Mouse (Mus musculus) myocyte (in vitro differentiated cells): Measurements from ENCODE around the gene Cracr2b. TPM values are rescaled to one million over a fixed set of nuclear protein-coding genes. Genes with fewer than 3 reads are reported as not detected.

ENCODE experiments used
- H3K27me3 ChIP-seq: one replicate; pipeline ENCODE4 v1.6.1; 2011; ENCODE audit not compliant: control insufficient read depth, insufficient read depth, insufficient read length
- H3K36me3 ChIP-seq: one replicate; pipeline ENCODE4 v1.6.1; 2011; ENCODE audit not compliant: control insufficient read depth, insufficient read depth
- H3K4me2 ChIP-seq: one replicate; pipeline ENCODE4 v1.6.1; 2011; ENCODE audit warnings: low read depth, control low read depth
- H3K4me3 ChIP-seq: one replicate; pipeline ENCODE4 v1.5.1; 2011; ENCODE audit warnings: mild to moderate bottlenecking, control low read depth, moderate library complexity
- H3K79me2 ChIP-seq: one replicate; pipeline ENCODE4 v1.6.1; 2011; ENCODE audit not compliant: control insufficient read depth, insufficient read depth
- H3ac ChIP-seq: one replicate; pipeline ENCODE4 v1.6.1; 2011; ENCODE audit not compliant: control insufficient read depth, insufficient read length
- CEBPB ChIP-seq: IDR thresholded peaks from 2 replicates; pipeline ENCODE4 v1.6.1; 2011; ENCODE audit warnings: mild to moderate bottlenecking, moderate library complexity; ENCODE audit not compliant: poor library complexity, insufficient read depth, severe bottlenecking
- E2F4 ChIP-seq: IDR thresholded peaks from one replicate; pipeline ENCODE4 v1.6.1; 2011; ENCODE audit warnings: mild to moderate bottlenecking, control low read depth, moderate library complexity; ENCODE audit not compliant: insufficient read depth
- MAX ChIP-seq: IDR thresholded peaks from one replicate; pipeline ENCODE4 v1.6.1; 2011; ENCODE audit warnings: low read depth, mild to moderate bottlenecking, control low read depth
- MYOD1 ChIP-seq, 3 experiments: IDR thresholded peaks; one replicate each; pipeline ENCODE4 v1.6.1; 2011; ENCODE audit warnings: control low read depth in 2 of 3, low read depth in 2 of 3, mild to moderate bottlenecking in 2 of 3, moderate library complexity in 1 of 3; ENCODE audit not compliant: insufficient read length in 2 of 3, control insufficient read depth in 1 of 3
- MYOG ChIP-seq, 3 experiments: IDR thresholded peaks; one replicate each; pipeline ENCODE4 v1.6.1; 2011; ENCODE audit warnings: control low read depth in 2 of 3, low read depth in 2 of 3, mild to moderate bottlenecking in 2 of 3; ENCODE audit not compliant: insufficient read length in 2 of 3, control insufficient read depth in 1 of 3, insufficient read depth in 1 of 3
- POLR2A ChIP-seq: IDR thresholded peaks from one replicate; pipeline ENCODE4 v1.6.1; 2011; ENCODE audit warnings: low read depth, mild to moderate bottlenecking, control low read depth, moderate library complexity; ENCODE audit not compliant: insufficient read length
- POLR2AphosphoS2 ChIP-seq: IDR thresholded peaks from one replicate; pipeline ENCODE4 v1.6.1; 2011; ENCODE audit warnings: low read depth, control low read depth; ENCODE audit not compliant: insufficient read length
- REST ChIP-seq: IDR thresholded peaks from one replicate; pipeline ENCODE4 v1.6.1; 2011; ENCODE audit warnings: mild to moderate bottlenecking, control low read depth, moderate library complexity; ENCODE audit not compliant: insufficient read depth, insufficient read length
- SRF ChIP-seq: IDR thresholded peaks from one replicate; pipeline ENCODE4 v1.6.1; 2011; ENCODE audit warnings: low read depth; ENCODE audit not compliant: control insufficient read depth, insufficient read length
- TCF12 ChIP-seq: IDR thresholded peaks from one replicate; pipeline ENCODE4 v1.6.1; 2011; ENCODE audit warnings: mild to moderate bottlenecking, control low read depth; ENCODE audit not compliant: poor library complexity, insufficient read depth, severe bottlenecking
- TCF3 ChIP-seq: IDR thresholded peaks from one replicate; pipeline ENCODE4 v1.6.1; 2011; ENCODE audit warnings: low read depth, control low read depth; ENCODE audit not compliant: insufficient read length
- USF1 ChIP-seq: IDR thresholded peaks from one replicate; pipeline ENCODE4 v1.6.1; 2011; ENCODE audit warnings: low read depth, mild to moderate bottlenecking, control low read depth, moderate library complexity
- polyA plus RNA-seq: library from polyadenylated mRNA; unstranded; fragments of >200 nt; fragmentation: generic; extraction: Trizol; gene quantifications from one replicate; pipeline ENCODE4 v1.2.1, GENCODE M21; 2012; ENCODE audit warnings: missing spikeins

Gene Cracr2b
- polyA plus RNA-seq, 1 experiment: 2.4 TPM

DNA sequence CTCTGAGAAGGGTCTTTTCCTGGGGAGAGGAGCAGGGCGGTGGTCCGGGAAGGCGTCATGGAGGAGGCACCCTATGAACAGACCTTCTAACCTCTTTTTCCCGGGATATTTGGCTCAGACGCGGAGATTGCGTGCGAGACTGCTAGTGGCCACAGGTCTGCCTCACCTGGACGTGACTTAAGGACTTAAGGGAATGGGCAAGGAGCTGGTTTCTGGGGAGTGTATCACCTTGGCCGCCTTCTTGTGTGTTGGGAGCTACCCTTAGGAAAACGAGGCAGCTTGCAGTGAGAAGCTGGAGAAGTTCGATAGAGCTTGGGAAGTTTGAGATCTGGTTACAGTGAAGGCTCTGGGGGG is 14.9 kb downstream of the Cracr2b start:
- Histone ChIP-seq H3K27me3 (no peaks in the 10 kb centered on the region), H3K36me3 (peaks cover 16% of the 10 kb centered on the region), H3K79me2 (peaks cover 67% of the 10 kb centered on the region), H3K4me3 (peak overlapping the region; percentile 80), H3K4me2 (peak overlapping the region; percentile 95), H3ac (peak overlapping the region; percentile 72)
- TF ChIP-seq USF1 (no peak), REST (no peak), TCF3 (no peak), MYOD1 (IDR thresholded peaks at IDR 0.05; ENCODE audit: control insufficient read depth in 1 of 3, insufficient read length in 2 of 3, low read depth in 2 of 3) (no peak), POLR2A (no peak)

DNA sequence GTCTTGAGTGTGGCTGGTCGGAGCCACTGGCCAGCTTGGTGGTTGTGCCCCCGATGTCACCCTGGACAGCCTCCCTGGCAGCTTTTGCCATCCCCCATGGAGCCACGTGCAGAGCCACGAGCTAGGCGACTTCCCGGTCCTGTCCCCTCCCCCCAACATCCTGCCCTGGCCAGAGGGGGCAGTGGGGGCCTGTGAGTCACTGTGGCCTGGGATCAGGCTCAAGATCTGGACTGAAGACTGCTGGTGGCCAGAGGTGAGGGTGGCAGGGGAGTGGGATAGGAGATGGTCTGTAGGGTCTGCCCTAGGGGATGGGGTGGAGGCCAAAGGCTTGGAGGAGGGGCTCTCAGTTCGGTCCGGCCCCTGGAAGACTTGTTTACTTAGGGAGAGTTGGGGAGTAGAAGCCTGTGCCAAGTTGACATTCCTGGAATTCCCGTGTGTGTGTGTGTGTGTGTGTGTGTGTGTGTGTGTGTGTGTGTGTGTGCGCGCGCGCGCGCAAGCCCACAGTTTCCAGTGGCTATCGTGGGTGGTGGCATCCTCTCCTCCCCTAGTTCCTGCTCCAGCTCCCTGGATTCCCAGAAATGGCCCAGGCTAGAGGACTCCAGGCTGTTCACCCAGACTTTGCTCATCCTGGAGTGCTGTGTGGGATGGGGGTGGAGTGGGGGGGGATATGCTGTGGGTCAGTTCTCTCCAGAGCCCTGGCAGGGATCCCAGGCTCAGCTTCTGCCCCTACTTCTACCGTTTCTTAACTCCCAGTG is 15.5 kb downstream of the Cracr2b start:
- peak in 1 of 3 experiments; percentile 49 for TF ChIP-seq MYOG (IDR thresholded peaks at IDR 0.05; ENCODE audit: control insufficient read depth in 1 of 3, insufficient read depth in 1 of 3, insufficient read length in 2 of 3, low read depth in 2 of 3)
- TF ChIP-seq USF1: no peak
- no peak for TF ChIP-seq TCF12
- no peak for TF ChIP-seq CEBPB
- TF ChIP-seq E2F4: no peak
- TF ChIP-seq MAX: no peak
- no peak for TF ChIP-seq SRF
- no peak for TF ChIP-seq POLR2AphosphoS2
- TF ChIP-seq MYOD1 (IDR thresholded peaks at IDR 0.05; ENCODE audit: control insufficient read depth in 1 of 3, insufficient read length in 2 of 3, low read depth in 2 of 3): peak in 1 of 3 experiments; percentile 16
- TF ChIP-seq POLR2A: peak; percentile 47
- no peak for TF ChIP-seq TCF3
- TF ChIP-seq REST: no peak
- H3K36me3 ChIP-seq: peaks cover 11% of the 10 kb centered on the region
- peaks cover 68% of the 10 kb centered on the region for H3K79me2 ChIP-seq
- H3ac ChIP-seq: peak overlapping the region; percentile 72
- peak overlapping the region; percentile 95 for H3K4me2 ChIP-seq
- H3K27me3 ChIP-seq: no peaks in the 10 kb centered on the region
- H3K4me3 ChIP-seq: peak overlapping the region; percentile 80

DNA sequence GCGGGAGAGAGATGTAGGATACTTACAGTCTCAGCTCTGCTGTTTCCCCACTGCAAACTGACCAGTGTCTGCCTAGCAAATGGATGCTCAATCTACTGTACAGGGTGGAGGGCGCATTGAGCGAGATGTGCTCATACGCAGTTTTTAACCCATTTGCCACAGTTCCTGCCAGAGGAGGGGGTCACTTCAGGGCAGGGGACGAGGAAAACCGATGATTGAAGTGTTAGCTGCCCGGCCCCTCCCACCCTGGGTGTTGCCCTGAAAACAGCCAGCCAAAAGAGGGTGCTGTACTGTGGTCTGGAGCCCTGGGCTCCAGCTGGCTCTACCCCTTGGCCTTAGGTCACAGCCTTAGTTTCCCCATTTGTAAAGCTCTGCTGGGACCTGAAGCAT is 16.1 kb downstream of the Cracr2b start:
- Histone ChIP-seq H3K4me2 (peak overlapping the region; percentile 95), H3K79me2 (peaks cover 67% of the 10 kb centered on the region), H3ac (peak overlapping the region; percentile 72), H3K36me3 (peaks cover 9% of the 10 kb centered on the region), H3K27me3 (no peaks in the 10 kb centered on the region), H3K4me3 (peak overlapping the region; percentile 80)
- TF ChIP-seq POLR2AphosphoS2 (peak; percentile 15), USF1 (no peak), REST (no peak)

DNA sequence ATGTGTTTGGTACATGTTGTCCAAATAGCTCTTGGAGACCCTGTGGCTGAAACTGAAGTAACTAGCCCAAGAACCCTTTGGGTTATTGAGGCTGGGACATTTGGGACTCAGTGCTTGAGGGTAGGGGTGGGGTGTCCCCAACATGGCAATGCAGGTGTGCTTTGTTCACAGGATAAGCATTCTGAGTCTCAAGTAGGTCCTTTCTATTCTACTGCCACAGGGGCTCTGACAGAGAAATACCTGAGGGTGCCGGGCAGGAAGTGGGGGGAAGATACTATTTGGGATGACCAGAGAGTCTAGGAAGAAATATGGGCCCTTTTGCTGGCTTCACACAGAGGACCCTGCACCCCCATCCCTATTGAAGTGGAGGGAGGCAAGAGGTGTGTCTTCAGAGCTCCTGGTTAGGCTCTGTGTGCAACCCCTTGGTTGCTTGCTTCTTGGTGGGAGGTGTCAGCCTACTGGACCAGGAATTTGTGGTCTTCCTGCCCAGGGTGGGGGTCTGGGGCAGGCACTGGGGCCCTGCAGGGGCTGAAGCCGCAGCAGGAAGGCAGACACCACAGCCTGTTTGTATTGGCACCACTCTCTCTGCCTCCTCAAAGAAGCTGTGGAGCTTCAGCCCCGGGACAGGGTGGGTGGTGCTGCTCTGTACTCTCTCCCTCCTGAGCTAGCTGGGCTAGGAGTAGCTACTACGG is 16.8 kb downstream of the Cracr2b start:
- Histone ChIP-seq H3K4me3 (peak overlapping the region; percentile 80), H3K36me3 (peaks cover 2% of the 10 kb centered on the region), H3ac (no peak overlapping the region), H3K27me3 (no peaks in the 10 kb centered on the region), H3K79me2 (peaks cover 60% of the 10 kb centered on the region), H3K4me2 (peak overlapping the region; percentile 95)
- TF ChIP-seq TCF12 (no peak), POLR2A (no peak), POLR2AphosphoS2 (peak; percentile 50)

DNA sequence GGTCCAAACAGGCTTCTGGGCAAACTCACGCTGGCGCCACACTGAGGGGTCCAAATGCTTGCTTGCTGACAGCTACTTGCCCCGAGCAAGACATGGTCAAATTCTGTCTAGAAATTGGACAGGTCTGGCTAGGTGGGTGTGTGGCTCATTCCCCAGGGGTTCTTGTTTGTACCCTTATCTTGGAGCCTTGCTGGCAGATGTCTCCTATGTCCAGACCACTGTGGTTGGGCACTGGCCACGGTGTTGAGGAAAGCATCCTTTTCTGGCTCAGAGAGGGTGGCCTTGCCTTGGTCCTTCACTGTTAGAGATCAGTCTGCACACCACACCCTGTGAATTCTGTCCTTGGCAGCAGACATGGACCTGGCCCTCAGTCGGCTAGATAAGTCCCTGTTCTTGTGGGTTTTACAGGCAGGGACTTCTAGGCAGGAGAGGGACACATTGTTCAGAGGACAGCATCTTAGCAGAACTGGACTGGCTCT is 17.4 kb downstream of the Cracr2b start:
- H3K36me3 ChIP-seq: no peaks in the 10 kb centered on the region
- no peaks in the 10 kb centered on the region for H3K27me3 ChIP-seq
- peaks cover 56% of the 10 kb centered on the region for H3K79me2 ChIP-seq
- no peak overlapping the region for H3K4me3 ChIP-seq
- peak overlapping the region; percentile 95 for H3K4me2 ChIP-seq
- no peak overlapping the region for H3ac ChIP-seq
- no peak for TF ChIP-seq MAX
- no peak for TF ChIP-seq CEBPB
- no peak for TF ChIP-seq USF1
- no peak for TF ChIP-seq TCF3
- no peak for TF ChIP-seq POLR2A
- TF ChIP-seq TCF12: no peak
- no peak for TF ChIP-seq MYOD1 (IDR thresholded peaks at IDR 0.05; ENCODE audit: control insufficient read depth in 1 of 3, insufficient read length in 2 of 3, low read depth in 2 of 3)
- no peak for TF ChIP-seq MYOG (IDR thresholded peaks at IDR 0.05; ENCODE audit: control insufficient read depth in 1 of 3, insufficient read depth in 1 of 3, insufficient read length in 2 of 3, low read depth in 2 of 3)
- no peak for TF ChIP-seq POLR2AphosphoS2
- TF ChIP-seq REST: no peak
- TF ChIP-seq SRF: no peak
- no peak for TF ChIP-seq E2F4
